Mouse (Mus musculus): Measurements from ENCODE around the gene Krt36. TPM values are rescaled to one million over a fixed set of nuclear protein-coding genes. Genes with fewer than 3 reads are reported as not detected.

Krt36 gene
- polyA plus RNA-seq, 1 experiment from 2014 or later, result 0.29 TPM

DNA sequence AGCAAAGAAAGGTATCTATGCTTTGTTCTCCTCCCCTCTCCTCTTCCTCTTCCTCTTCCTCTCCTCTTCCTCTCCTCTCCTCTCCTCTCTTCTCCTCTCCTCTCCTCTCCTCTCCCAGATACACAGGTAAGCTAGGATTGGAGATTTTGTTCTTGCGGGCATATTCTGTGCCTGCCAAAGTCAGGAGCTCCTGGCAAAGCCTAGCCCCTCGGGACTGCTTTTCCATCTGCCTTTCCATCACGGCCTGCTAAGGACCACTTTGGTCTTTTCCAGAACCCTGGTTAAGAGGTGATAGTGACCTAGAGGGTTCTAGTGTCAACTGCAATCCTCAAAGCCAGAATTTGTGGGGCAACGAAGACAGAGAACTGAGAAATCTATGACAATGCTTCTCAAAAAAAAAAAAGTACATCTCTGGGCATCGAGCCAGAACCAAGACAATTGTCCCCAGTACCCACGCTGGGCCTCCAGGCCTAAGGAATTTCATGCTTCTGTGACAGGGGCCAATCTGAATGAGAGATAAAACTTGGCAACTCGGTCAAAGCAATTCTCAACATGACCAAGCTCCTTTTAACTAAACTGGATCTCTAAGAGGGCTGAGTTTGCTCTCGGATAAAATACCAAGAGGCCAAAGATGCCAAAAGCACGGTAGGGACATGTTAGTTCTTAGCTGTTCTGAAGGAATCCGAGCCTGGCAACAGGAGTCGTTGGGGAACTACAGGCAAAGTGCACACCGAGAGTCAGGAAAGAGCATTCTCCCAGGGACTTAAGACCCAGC is 39.0 kb downstream of the Krt36 start:
- Histone ChIP-seq H3K4me3 (ENCODE audit: low read depth, low read length) (no peak overlapping the region), H3K36me3 (ENCODE audit: control insufficient read depth, insufficient read depth, low read length) (no peaks in the 10 kb centered on the region), H3K4me2 (ENCODE audit: low read depth, low read length) (no peak overlapping the region), H3K4me1 (ENCODE audit: control insufficient read depth, insufficient read depth, low read length) (no peaks in the 10 kb centered on the region), H3K27ac (replicated peaks; ENCODE audit: low read depth, low read length) (no peak overlapping the region), H3K27me3 (replicated peaks; ENCODE audit: control insufficient read depth, insufficient read depth, low read length) (no peaks in the 10 kb centered on the region), H3K9ac (ENCODE audit: low read depth, low read length) (no peak overlapping the region), H3K9me3 (ENCODE audit: control insufficient read depth, low read length) (no peaks in the 10 kb centered on the region)
- 66% methylated on average over 12 of the region's 12 CpGs for WGBS
- DNase-seq (ENCODE audit: low spot score), result peak; percentile 65
- ATAC-seq (ENCODE audit: low read depth), result no peak

DNA sequence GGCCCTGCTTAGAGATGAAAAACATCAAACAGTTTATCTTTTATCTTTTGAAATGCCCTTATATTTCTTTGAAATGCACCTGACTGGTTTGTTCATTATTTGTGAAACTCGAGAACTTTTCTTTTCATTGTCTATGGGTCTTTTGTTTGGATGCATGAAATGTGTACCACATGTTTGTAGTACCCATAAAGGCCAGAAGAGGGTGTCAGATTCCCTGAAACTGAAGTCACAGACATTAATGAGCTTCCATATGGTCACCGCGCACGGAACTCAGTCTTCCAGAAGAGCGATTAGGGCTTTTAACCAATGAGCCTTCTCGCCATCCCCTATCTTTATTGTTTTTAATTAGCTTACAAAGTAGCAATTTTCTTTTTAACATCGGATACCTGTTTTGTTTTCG is 46.6 kb downstream of the Krt36 start:
- no peaks in the 10 kb centered on the region for H3K36me3 ChIP-seq (ENCODE audit: control insufficient read depth, insufficient read depth, low read length)

DNA sequence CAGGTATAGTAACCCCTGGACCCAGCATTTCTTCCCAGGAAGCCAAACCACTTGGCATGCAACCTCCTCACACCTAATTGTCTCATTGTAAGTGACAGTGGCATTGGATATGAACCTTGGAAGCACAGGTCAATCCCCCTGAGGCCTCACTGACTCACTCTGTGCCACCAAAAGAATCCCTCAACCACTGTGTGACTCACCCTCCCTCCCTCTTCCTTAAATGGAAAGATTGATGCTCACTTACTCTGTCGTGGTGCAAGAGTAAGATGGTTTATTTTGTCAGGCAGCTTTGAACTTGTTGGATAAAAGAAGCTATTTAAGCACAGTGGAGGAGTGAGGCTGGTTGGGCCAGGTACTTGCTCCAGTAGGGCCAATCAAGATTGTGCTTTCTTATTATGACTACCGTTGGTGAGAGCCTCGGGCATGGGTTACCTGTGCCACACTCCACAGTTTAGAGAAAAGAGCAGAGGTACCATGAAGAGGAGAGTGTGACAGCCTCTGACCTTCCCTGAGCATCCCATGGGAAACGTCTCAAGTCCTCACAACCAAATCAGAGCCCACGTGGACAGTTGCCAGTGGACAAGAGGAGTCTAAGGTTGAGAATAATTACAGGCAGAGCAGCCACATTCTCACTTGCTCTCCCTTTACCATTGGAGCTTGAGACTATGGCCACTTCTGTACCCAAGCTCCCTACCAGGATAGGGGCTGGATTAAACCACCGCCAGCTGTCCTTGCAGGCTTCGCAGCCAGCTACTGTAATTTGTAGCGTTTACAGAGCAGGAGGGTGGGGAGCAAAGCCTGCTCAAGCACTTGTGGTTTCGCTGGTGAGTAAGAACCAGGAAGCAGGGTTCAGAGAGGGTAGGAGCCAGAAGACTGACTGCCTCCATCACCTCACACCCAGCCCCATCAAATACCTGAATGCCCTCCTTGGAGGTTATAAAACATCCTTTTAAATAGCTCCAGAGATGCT is 49.5 kb downstream of the Krt36 start:
- Histone ChIP-seq H3K4me3 (ENCODE audit: low read depth, low read length) (no peak overlapping the region), H3K27ac (replicated peaks; ENCODE audit: low read depth, low read length) (no peak overlapping the region), H3K4me2 (ENCODE audit: low read depth, low read length) (no peak overlapping the region), H3K27me3 (replicated peaks; ENCODE audit: control insufficient read depth, insufficient read depth, low read length) (no peaks in the 10 kb centered on the region), H3K9ac (ENCODE audit: low read depth, low read length) (no peak overlapping the region), H3K9me3 (ENCODE audit: control insufficient read depth, low read length) (no peaks in the 10 kb centered on the region), H3K4me1 (ENCODE audit: control insufficient read depth, insufficient read depth, low read length) (no peaks in the 10 kb centered on the region), H3K36me3 (ENCODE audit: control insufficient read depth, insufficient read depth, low read length) (no peaks in the 10 kb centered on the region)
- no peak for ATAC-seq (ENCODE audit: low read depth)
- WGBS, result 64% methylated on average over 9 of the region's 9 CpGs
- peak; percentile 19 for DNase-seq (ENCODE audit: low spot score)

More for the DNA sequence above, 46.6 kb downstream of the Krt36 start:
- DNase-seq (ENCODE audit: low spot score), result no peak
- WGBS, result 78% methylated on average over 8 of the region's 8 CpGs
- Histone ChIP-seq H3K4me1 (ENCODE audit: control insufficient read depth, insufficient read depth, low read length) (no peaks in the 10 kb centered on the region), H3K27ac (replicated peaks; ENCODE audit: low read depth, low read length) (no peak overlapping the region), H3K9ac (ENCODE audit: low read depth, low read length) (no peak overlapping the region), H3K4me3 (ENCODE audit: low read depth, low read length) (no peak overlapping the region), H3K9me3 (ENCODE audit: control insufficient read depth, low read length) (no peaks in the 10 kb centered on the region), H3K27me3 (replicated peaks; ENCODE audit: control insufficient read depth, insufficient read depth, low read length) (no peaks in the 10 kb centered on the region), H3K4me2 (ENCODE audit: low read depth, low read length) (no peak overlapping the region)
- ATAC-seq (ENCODE audit: low read depth), result no peak

Other genes with a start within 250 kb of the Krt36 start
- not detected in 2 replicates for gene Gm11568, start 247.7 kb downstream of the Krt36 start, polyA plus RNA-seq (2014; fragmentation: Nextera tagmentation; extraction: Ambion mirVana)
- not detected in 2 replicates for gene Gm11559, start 241.2 kb downstream of the Krt36 start, polyA plus RNA-seq (2014; fragmentation: Nextera tagmentation; extraction: Ambion mirVana)
- gene Krtap9-1, start 232.2 kb downstream of the Krt36 start, polyA plus RNA-seq (2014; fragmentation: Nextera tagmentation; extraction: Ambion mirVana), result not detected in 2 replicates
- gene Gm11567, start 226.4 kb downstream of the Krt36 start, polyA plus RNA-seq (2014; fragmentation: Nextera tagmentation; extraction: Ambion mirVana), result not detected in 2 replicates
- gene Krtap31-1, start 197.7 kb downstream of the Krt36 start, polyA plus RNA-seq (2014; fragmentation: Nextera tagmentation; extraction: Ambion mirVana), result not detected in 2 replicates
- not detected in 2 replicates for gene Gm11565, start 190.9 kb downstream of the Krt36 start, polyA plus RNA-seq (2014; fragmentation: Nextera tagmentation; extraction: Ambion mirVana)
- not detected in 2 replicates for gene Krtap31-2, start 169.3 kb downstream of the Krt36 start, polyA plus RNA-seq (2014; fragmentation: Nextera tagmentation; extraction: Ambion mirVana)
- gene Krtap9-5, start 157.2 kb downstream of the Krt36 start, polyA plus RNA-seq (2014; fragmentation: Nextera tagmentation; extraction: Ambion mirVana), result not detected in 2 replicates
- not detected in 2 replicates for gene Krtap29-1, start 126.6 kb downstream of the Krt36 start, polyA plus RNA-seq (2014; fragmentation: Nextera tagmentation; extraction: Ambion mirVana)
- 0.26 TPM in 1 of 2 replicates, not detected in the other for gene Krtap16-1, start 119.0 kb downstream of the Krt36 start, polyA plus RNA-seq (2014; fragmentation: Nextera tagmentation; extraction: Ambion mirVana)
- gene Krtap17-1, start 111.6 kb downstream of the Krt36 start, polyA plus RNA-seq (2014; fragmentation: Nextera tagmentation; extraction: Ambion mirVana), result 0.38 and 0.63 TPM in 2 replicates
- 0.20 and 0.54 TPM in 2 replicates for gene Krt33a, start 89.4 kb downstream of the Krt36 start, polyA plus RNA-seq (2014; fragmentation: Nextera tagmentation; extraction: Ambion mirVana)
- gene Krt33b, start 75.8 kb downstream of the Krt36 start, polyA plus RNA-seq (2014; fragmentation: Nextera tagmentation; extraction: Ambion mirVana), result 0.96 and 1.3 TPM in 2 replicates
- 0.40 TPM in 1 of 2 replicates, not detected in the other for gene Krt34, start 64.1 kb downstream of the Krt36 start, polyA plus RNA-seq (2014; fragmentation: Nextera tagmentation; extraction: Ambion mirVana)
- gene Krt31, start 55.1 kb downstream of the Krt36 start, polyA plus RNA-seq (2014; fragmentation: Nextera tagmentation; extraction: Ambion mirVana), result 0.30 and 1.3 TPM in 2 replicates
- 0.79 and 1.4 TPM in 2 replicates for gene Krt32, start 17.4 kb downstream of the Krt36 start, polyA plus RNA-seq (2014; fragmentation: Nextera tagmentation; extraction: Ambion mirVana)
- 1.5 and 2.9 TPM in 2 replicates for gene Krt35, start 9.4 kb downstream of the Krt36 start, polyA plus RNA-seq (2014; fragmentation: Nextera tagmentation; extraction: Ambion mirVana)
- 9.6 and 60.5 TPM in 2 replicates for gene Krt13, start 15.9 kb upstream of the Krt36 start, polyA plus RNA-seq (2014; fragmentation: Nextera tagmentation; extraction: Ambion mirVana)
- gene Krt15, start 30.3 kb upstream of the Krt36 start, polyA plus RNA-seq (2014; fragmentation: Nextera tagmentation; extraction: Ambion mirVana), result 156 and 236 TPM in 2 replicates
- 82.2 and 120 TPM in 2 replicates for gene Krt19, start 43.0 kb upstream of the Krt36 start, polyA plus RNA-seq (2014; fragmentation: Nextera tagmentation; extraction: Ambion mirVana)
- not detected in 2 replicates for gene Krt9, start 87.6 kb upstream of the Krt36 start, polyA plus RNA-seq (2014; fragmentation: Nextera tagmentation; extraction: Ambion mirVana)
- gene Krt14, start 101.9 kb upstream of the Krt36 start, polyA plus RNA-seq (2014; fragmentation: Nextera tagmentation; extraction: Ambion mirVana), result 365 and 385 TPM in 2 replicates
- gene Krt16, start 143.3 kb upstream of the Krt36 start, polyA plus RNA-seq (2014; fragmentation: Nextera tagmentation; extraction: Ambion mirVana), result 1.2 and 1.8 TPM in 2 replicates
- 129 and 152 TPM in 2 replicates for gene Krt17, start 155.4 kb upstream of the Krt36 start, polyA plus RNA-seq (2014; fragmentation: Nextera tagmentation; extraction: Ambion mirVana)
- gene Krt42, start 164.2 kb upstream of the Krt36 start, polyA plus RNA-seq (2014; fragmentation: Nextera tagmentation; extraction: Ambion mirVana), result 0.22 TPM in 1 of 2 replicates, not detected in the other
- gene Eif1, start 214.3 kb upstream of the Krt36 start, polyA plus RNA-seq (2014; fragmentation: Nextera tagmentation; extraction: Ambion mirVana), result 1,802 and 1,879 TPM in 2 replicates
- 1.0 and 1.1 TPM in 2 replicates for gene Gast, start 228.8 kb upstream of the Krt36 start, polyA plus RNA-seq (2014; fragmentation: Nextera tagmentation; extraction: Ambion mirVana)